Mouse (Mus musculus) kidney, postnatal 0 days (tissue): Measurements from ENCODE around the gene Abca4. TPM values are rescaled to one million over a fixed set of nuclear protein-coding genes. Genes with fewer than 3 reads are reported as not detected.

Experiments
- ATAC-seq: fragments of 200-750 bp; cut with Nextera tagmentation; replicated peaks from 2 replicates; pipeline ENCODE4 v1.8.0; 2017; ENCODE audit warnings: low read depth, moderate number of reproducible peaks, moderate TSS enrichment, moderate library complexity; ENCODE audit not compliant: low FRiP score
- DNase-seq: peaks from one replicate; pipeline ENCODE4 v3.0.0-alpha.2; 2016; ENCODE audit warnings: low spot score
- H3K27ac ChIP-seq: fragments of 300-500 bp; sonication (generic); 2 replicates; pipeline ENCODE4 v1.5.1; 2014; ENCODE audit warnings: mild to moderate bottlenecking
- H3K27me3 ChIP-seq: fragments of 300-500 bp; sonication (generic); 2 replicates; pipeline ENCODE4 v1.6.1; 2014; ENCODE audit warnings: low read length, mixed read lengths; ENCODE audit not compliant: insufficient read depth
- H3K36me3 ChIP-seq: fragments of 300-500 bp; sonication (generic); 2 replicates; pipeline ENCODE4 v1.6.1; 2014; ENCODE audit warnings: low read length, mixed read lengths; ENCODE audit not compliant: insufficient read depth
- H3K4me1 ChIP-seq: fragments of 300-500 bp; sonication (generic); replicated peaks from 2 replicates; pipeline ENCODE4 v1.6.1; 2014; ENCODE audit warnings: antibody characterized with exemption, low read length, mixed read lengths; ENCODE audit not compliant: insufficient read depth
- H3K4me2 ChIP-seq: fragments of 300-500 bp; sonication (generic); 2 replicates; pipeline ENCODE4 v1.6.1; 2014; ENCODE audit warnings: mild to moderate bottlenecking, low read length, moderate library complexity, mixed read lengths
- H3K4me3 ChIP-seq: fragments of 300-500 bp; sonication (generic); replicated peaks from 2 replicates; pipeline ENCODE4 v1.5.1; 2014; ENCODE audit warnings: low read depth, low read length
- H3K9ac ChIP-seq: fragments of 300-500 bp; sonication (generic); 2 replicates; pipeline ENCODE4 v1.6.1; 2014; ENCODE audit warnings: low read depth, low read length
- H3K9me3 ChIP-seq: fragments of 300-500 bp; sonication (generic); replicated peaks from 2 replicates; pipeline ENCODE4 v1.6.1; 2016; ENCODE audit warnings: low read length, inconsistent platforms, mixed read lengths
- CTCF ChIP-seq: IDR thresholded peaks from 2 replicates; pipeline ENCODE4 v1.5.1; 2016; ENCODE audit warnings: antibody characterized with exemption, low read depth, mild to moderate bottlenecking, moderate library complexity
- WGBS: fragments of 180-500 bp; shearing (Covaris S2); extraction: QIAGEN DNeasy Blood & Tissue Kit; methylation state at CpG from one replicate; pipeline ENCODE4 v1.1.7; 2014; 5-methylcytosine and 5-hydroxymethylcytosine counted together
- polyA plus RNA-seq: library from polyadenylated mRNA; unstranded; fragments of >200 nt; fragmentation: Nextera tagmentation; extraction: Ambion mirVana; gene quantifications from 2 replicates; pipeline ENCODE4 v1.2.1, GENCODE M21; 2015

The Abca4 gene
- polyA plus RNA-seq, 1 experiment from 2014 or later, result 1.2 TPM

DNA sequence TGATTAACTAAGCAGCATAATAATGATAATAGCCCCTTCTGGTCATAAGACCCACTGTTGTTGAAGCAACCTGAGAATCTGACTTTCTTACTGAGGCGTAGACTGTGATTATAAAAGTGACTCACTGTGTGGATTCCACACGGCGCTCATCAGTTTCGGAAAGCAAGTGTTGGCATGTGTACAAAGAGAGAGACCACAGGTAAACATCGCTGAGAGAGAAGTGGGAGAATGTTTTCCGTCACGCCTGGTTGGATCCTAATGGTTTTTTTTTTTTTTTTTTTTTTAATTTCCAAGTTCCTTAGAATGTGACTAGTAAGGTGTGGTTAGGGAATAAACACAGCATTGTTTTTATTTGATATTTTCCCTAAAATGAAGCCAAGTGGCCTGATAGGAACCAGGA, 38.1 kb downstream of the Abca4 start:
- Histone ChIP-seq H3K27me3 (no peaks in the 10 kb centered on the region), H3K9ac (no peak overlapping the region), H3K4me2 (no peak overlapping the region), H3K4me1 (peaks cover 4% of the 10 kb centered on the region; the same call in 1 of the 2 replicates), H3K4me3 (no peak overlapping the region), H3K9me3 (no peaks in the 10 kb centered on the region), H3K27ac (0 out of 2 replicates have a peak overlapping the region, but pooled peaks have one; percentile 43), H3K36me3 (no peaks in the 10 kb centered on the region)
- TF ChIP-seq CTCF, result no peak
- ATAC-seq (0 out of 2 replicates have a peak, but pooled peaks have one; percentile 37), DNase-seq (peak; percentile 61)
- WGBS, result 49% methylated on average over 7 of the region's 7 CpGs

DNA sequence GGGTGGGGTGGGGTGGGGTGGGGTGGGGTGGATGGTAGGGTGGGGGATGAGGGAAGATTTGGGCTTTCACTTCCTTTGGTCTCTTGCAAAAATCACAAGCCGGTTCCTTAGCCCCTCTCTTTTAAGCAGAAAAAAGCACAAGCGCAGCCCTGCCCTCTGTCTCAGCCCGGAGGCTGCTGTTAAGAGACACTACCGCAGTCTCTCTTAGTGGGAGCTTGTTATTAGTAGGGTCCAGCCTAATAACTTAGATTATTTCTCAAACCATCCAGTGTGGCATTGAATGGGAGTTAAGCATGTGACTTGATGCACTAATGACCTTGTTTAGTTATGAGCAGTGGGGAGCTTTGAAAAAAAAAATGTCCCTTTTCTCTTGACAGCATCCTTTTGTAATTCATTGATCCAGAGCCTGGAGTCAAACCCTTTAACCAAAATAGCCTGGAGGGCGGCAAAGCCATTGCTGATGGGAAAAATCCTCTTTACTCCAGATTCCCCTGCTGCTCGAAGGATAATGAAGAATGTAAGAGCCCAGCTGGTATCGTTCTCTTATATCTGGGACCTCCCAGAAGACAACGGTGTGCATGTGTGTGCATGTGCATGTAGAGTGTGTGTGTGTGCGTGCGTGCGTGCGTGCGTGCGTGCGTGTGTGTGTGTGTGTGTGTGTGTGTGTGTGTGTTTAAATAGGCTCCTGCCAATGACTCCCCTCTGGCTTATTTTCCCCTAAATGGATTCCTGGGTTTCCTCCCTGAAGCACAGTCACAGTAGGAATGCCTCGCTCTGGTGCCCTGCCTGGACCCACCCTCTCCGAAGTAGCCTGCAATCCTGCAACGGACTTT, 41.1 kb downstream of the Abca4 start:
- DNase-seq, result peak; percentile 39
- H3K36me3 ChIP-seq, result no peaks in the 10 kb centered on the region
- no peaks in the 10 kb centered on the region for H3K27me3 ChIP-seq
- no peaks in the 10 kb centered on the region for H3K9me3 ChIP-seq
- no peak overlapping the region for H3K4me3 ChIP-seq
- H3K27ac ChIP-seq, result 0 out of 2 replicates have a peak overlapping the region, but pooled peaks have one; percentile 25
- no peak overlapping the region for H3K9ac ChIP-seq
- ATAC-seq, result no peak; the same call in 1 of the 2 replicates
- no peak for TF ChIP-seq CTCF
- 48% methylated on average over 18 of the region's 18 CpGs for WGBS
- no peaks in the 10 kb centered on the region for H3K4me1 ChIP-seq
- no peak overlapping the region for H3K4me2 ChIP-seq

DNA sequence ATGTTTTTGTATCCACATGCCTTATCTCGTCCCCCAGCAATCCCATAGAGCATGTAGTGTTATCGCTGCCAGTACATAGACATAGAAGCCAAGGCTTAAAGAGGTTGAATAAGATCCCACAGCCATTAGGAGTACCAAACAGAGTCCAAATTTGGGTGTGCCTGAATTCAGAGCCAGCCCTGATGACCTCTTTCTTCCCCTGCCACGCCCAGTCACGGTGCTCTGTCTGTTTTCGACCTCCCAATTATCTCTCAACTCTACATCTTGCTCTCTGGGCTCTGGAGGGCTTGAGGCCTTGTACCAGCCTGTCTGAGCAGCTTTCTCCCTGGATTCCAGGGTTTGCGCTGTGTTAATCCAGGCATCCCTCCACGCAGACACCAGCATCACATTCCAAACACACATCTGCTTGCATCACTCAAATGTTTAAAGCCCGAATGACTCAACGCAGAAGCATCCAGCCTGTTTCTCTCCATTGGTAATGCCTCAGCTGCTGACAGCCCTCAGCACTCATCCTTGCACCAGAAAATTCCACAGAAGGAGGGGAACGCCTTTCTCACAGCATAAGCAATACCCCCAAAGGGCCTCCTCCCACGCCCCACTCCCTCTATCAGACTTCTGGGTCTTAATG, 43.9 kb downstream of the Abca4 start:
- Histone ChIP-seq H3K4me2 (no peak overlapping the region), H3K9ac (no peak overlapping the region), H3K4me3 (no peak overlapping the region), H3K36me3 (no peaks in the 10 kb centered on the region), H3K27ac (no peak overlapping the region), H3K27me3 (no peaks in the 10 kb centered on the region), H3K9me3 (no peaks in the 10 kb centered on the region), H3K4me1 (no peaks in the 10 kb centered on the region)
- TF ChIP-seq CTCF, result no peak
- DNase-seq, result peak; percentile 81
- ATAC-seq, result peak; percentile 57; the same call in 1 of the 2 replicates
- 59% methylated on average over 11 of the region's 11 CpGs for WGBS

DNA sequence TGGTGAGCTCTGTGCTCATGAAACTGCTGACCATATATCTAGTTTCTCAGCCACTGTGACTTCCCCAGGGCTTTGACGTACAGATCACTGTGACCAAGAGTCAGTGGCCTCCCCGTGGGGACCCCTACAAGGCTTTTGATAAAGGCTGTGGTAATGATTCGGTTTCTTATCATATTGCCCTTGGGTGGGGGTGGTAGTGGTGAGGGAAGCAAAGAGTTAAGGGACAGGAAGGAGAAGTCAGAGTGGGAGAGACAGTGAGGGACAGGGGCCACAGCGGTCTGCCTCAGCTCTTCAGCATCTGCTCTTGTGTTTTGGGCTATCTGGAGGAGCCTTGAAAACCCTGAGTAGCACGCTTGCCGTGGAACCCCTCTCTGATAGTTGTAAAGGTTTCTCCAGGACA, 46.1 kb downstream of the Abca4 start:
- H3K27ac ChIP-seq, result no peak overlapping the region
- 75% methylated on average over 6 of the region's 6 CpGs for WGBS
- H3K9me3 ChIP-seq, result no peaks in the 10 kb centered on the region
- no peak overlapping the region for H3K4me3 ChIP-seq
- H3K4me2 ChIP-seq, result no peak overlapping the region
- ATAC-seq (no peak), DNase-seq (no peak)
- no peaks in the 10 kb centered on the region; the same call in 1 of the 2 replicates for H3K4me1 ChIP-seq
- TF ChIP-seq CTCF, result no peak
- H3K9ac ChIP-seq, result no peak overlapping the region
- H3K36me3 ChIP-seq, result no peaks in the 10 kb centered on the region
- no peaks in the 10 kb centered on the region for H3K27me3 ChIP-seq

DNA sequence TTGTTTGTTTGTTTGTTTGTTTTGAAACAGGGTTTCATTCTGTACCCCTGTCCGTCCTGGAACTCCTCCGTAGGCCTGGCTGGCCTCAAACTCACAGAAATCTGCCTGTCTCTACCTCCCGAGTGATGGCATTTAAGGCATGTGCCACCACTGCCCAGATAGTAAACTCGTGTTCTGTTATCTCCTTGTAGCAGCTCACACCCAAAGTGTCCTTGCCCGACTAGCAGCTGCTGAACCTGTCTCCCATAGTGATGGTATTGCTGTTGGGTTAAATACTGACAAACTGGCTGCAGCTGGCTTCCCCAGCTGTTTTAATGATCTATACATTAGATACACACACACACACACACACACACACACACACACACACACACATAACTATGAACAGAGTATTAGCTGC, 55.5 kb downstream of the Abca4 start:
- WGBS, result 74% methylated on average over 5 of the region's 5 CpGs
- no peaks in the 10 kb centered on the region for H3K27me3 ChIP-seq
- no peaks in the 10 kb centered on the region; the same call in 1 of the 2 replicates for H3K4me1 ChIP-seq
- H3K9me3 ChIP-seq, result no peaks in the 10 kb centered on the region
- TF ChIP-seq CTCF, result no peak
- H3K4me2 ChIP-seq, result no peak overlapping the region
- no peak overlapping the region for H3K27ac ChIP-seq
- H3K9ac ChIP-seq, result no peak overlapping the region
- ATAC-seq, result no peak
- H3K36me3 ChIP-seq, result no peaks in the 10 kb centered on the region
- DNase-seq, result no peak
- H3K4me3 ChIP-seq, result no peak overlapping the region

DNA sequence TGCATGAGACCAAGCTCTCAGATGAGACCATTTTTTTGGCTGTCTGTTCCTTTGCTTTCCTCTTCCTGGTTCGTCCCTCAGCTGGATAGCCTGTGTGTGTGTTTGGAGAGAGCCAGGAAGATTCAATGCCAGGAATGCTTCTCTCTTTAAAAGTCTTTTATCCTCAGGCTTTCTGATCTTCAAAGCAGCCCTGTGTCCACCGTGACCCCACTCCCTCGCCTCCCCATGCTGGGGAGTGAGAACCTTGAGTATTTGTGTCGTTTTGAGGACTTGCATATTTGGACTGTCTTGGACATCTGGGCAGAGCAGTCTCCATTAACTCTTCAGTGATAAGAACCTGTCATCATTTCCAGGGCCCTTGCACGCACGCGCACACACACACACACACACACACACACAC, 57.8 kb downstream of the Abca4 start:
- peak; percentile 61 for DNase-seq
- Histone ChIP-seq H3K36me3 (no peaks in the 10 kb centered on the region), H3K4me2 (no peak overlapping the region), H3K27ac (no peak overlapping the region), H3K4me1 (no peaks in the 10 kb centered on the region; the same call in 1 of the 2 replicates), H3K9me3 (no peaks in the 10 kb centered on the region), H3K27me3 (no peaks in the 10 kb centered on the region), H3K9ac (no peak overlapping the region), H3K4me3 (no peak overlapping the region)
- TF ChIP-seq CTCF, result no peak
- ATAC-seq, result no peak
- WGBS, result 53% methylated on average over 7 of the region's 7 CpGs
